Mouse (Mus musculus): Measurements from ENCODE around the gene Fam198b. TPM values are rescaled to one million over a fixed set of nuclear protein-coding genes. Genes with fewer than 3 reads are reported as not detected.

Fam198b gene
- total and polyA plus RNA-seq, 3 experiments = 1.5 to 3.1 TPM; not detected in 1

DNA sequence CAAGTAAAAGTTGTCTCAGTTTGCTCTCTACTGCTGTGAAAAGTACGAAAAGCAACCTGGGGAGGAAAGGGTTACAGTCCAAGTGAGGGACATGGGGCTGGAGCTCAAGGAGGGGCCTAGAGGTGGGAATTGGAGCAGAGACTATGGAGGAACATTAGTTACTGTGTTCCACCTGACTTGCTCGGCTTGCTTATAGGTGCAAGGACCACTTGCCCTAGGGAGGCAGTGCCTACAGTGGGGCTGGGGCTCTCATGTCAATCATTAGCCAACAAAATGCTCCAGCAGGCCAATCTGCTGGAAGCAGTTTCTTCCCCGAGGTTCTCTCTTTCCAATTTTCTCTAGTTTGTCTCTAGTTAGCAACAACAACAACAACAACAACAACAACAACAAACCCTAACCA lies 6.0 kb upstream of the Fam198b start:
- Histone ChIP-seq H3K79me2 (ENCODE audit: control insufficient read depth, insufficient read depth, low read length, poor library complexity) (no peaks in the 10 kb centered on the region), H3K4me1 (ENCODE audit: control insufficient read depth in 1 of 2, insufficient read depth in 2 of 2, low read length in 2 of 2) (no peaks in the 10 kb centered on the region), H3K27me3 (ENCODE audit: control insufficient read depth in 1 of 2, insufficient read depth in 2 of 2, low read length in 2 of 2) (peaks cover 7 to 13% of the 10 kb centered on the region in 2 experiments), H3K9ac (ENCODE audit: control insufficient read depth, low read depth, low read length, poor library complexity, severe bottlenecking) (no peak overlapping the region), H3K27ac (ENCODE audit: control insufficient read depth, low read depth, low read length) (no peak overlapping the region), H3K9me3 (replicated peaks; ENCODE audit: insufficient read depth, low read length) (no peaks in the 10 kb centered on the region), H3K4me3 (ENCODE audit: control insufficient read depth in 1 of 2, insufficient read depth in 1 of 2, low read depth in 2 of 2, low read length in 2 of 2) (no peak overlapping the region), H3K36me3 (ENCODE audit: control insufficient read depth in 1 of 2, insufficient read depth in 2 of 2, low read length in 2 of 2) (no peaks in the 10 kb centered on the region)
- no peak for TF ChIP-seq ETS1 (IDR thresholded peaks at IDR 0.05; ENCODE audit: low read depth, low read length)
- no peak for TF ChIP-seq KAT2A (conservative IDR thresholded peaks at IDR 0.05; ENCODE audit: low read depth, low read length)
- no peak for TF ChIP-seq MAFK (IDR thresholded peaks at IDR 0.05; ENCODE audit: borderline replicate concordance, low read depth, low read length)
- TF ChIP-seq HCFC1 (IDR thresholded peaks at IDR 0.05; ENCODE audit: low read depth, low read length) = no peak
- TF ChIP-seq UBTF (IDR thresholded peaks at IDR 0.05; ENCODE audit: borderline replicate concordance, insufficient read depth, low read depth, low read length) = no peak
- TF ChIP-seq BHLHE40 (IDR thresholded peaks at IDR 0.05; ENCODE audit: borderline replicate concordance, low read depth, low read length) = no peak
- TF ChIP-seq TAL1 (IDR thresholded peaks at IDR 0.05; ENCODE audit: low read length) = no peak
- no peak for DNase-seq (ENCODE audit: low read depth, low spot score)

DNA sequence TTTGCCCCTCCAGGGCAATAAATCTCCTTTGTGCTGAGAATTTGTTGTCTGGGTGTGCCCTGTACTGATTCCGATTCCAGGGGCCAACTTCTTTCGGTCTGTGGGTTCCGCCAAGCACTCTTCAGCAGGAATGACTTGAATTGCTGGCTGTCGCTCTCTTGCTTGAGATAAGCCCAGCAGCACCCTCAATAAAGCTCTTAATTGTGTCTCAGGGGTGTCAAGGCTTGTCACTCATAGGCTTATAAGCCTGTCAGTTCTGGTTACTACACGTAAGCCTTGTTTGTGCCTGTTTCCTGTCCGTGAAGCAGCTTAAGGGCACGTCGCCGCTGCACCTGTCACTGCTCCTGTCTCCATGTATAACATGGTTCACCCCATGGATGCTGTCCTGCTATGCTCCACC lies 5.1 kb upstream of the Fam198b start:
- no peak for TF ChIP-seq UBTF (IDR thresholded peaks at IDR 0.05; ENCODE audit: borderline replicate concordance, insufficient read depth, low read depth, low read length)
- TF ChIP-seq E2F4 (IDR thresholded peaks at IDR 0.05; ENCODE audit: borderline replicate concordance, low read depth, low read length) = no peak
- TF ChIP-seq USF1 (IDR thresholded peaks at IDR 0.05; ENCODE audit: low read depth, low read length) = no peak
- no peak for TF ChIP-seq POLR2AphosphoS5 (IDR thresholded peaks at IDR 0.05; ENCODE audit: borderline replicate concordance, low read depth, low read length)
- no peak for TF ChIP-seq POLR2A (IDR thresholded peaks at IDR 0.05; ENCODE audit: control insufficient read depth in 1 of 2, insufficient read depth in 1 of 2, low read depth in 1 of 2, low read length in 2 of 2, poor library complexity in 1 of 2)
- TF ChIP-seq ZC3H11A (IDR thresholded peaks at IDR 0.05; ENCODE audit: low read depth, low read length) = no peak
- TF ChIP-seq SIN3A (IDR thresholded peaks at IDR 0.05; ENCODE audit: low read length) = no peak
- TF ChIP-seq MAFK (IDR thresholded peaks at IDR 0.05; ENCODE audit: borderline replicate concordance, low read depth, low read length) = no peak
- H3K27ac ChIP-seq (ENCODE audit: control insufficient read depth, low read depth, low read length) = no peak overlapping the region

DNA sequence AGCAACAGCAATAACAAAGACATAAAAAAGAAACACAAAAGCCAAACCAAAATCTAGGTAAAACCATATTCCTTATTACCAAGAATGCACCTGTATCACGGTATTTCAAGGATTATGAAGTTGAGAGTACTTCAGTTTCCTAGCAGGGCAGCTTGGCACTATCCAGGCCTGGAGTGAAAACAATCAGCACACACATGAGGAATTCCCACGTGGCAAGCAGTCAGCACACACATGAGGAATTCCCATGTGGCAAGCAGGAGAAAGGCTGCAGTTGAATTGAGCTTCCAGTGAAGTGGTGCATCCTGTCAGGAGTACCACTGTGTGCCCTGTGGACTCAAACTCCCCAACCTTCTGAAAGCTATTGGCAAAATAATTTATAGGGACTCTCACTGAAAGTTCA lies 2.7 kb upstream of the Fam198b start:
- no peaks in the 10 kb centered on the region for H3K9me3 ChIP-seq (replicated peaks; ENCODE audit: insufficient read depth, low read length)
- peaks cover 0 to 7% of the 10 kb centered on the region in 2 experiments; a peak in 3 of 4 replicates for H3K4me1 ChIP-seq (ENCODE audit: control insufficient read depth in 1 of 2, insufficient read depth in 2 of 2, low read length in 2 of 2)
- no peak overlapping the region for H3K27ac ChIP-seq (ENCODE audit: control insufficient read depth, low read depth, low read length)
- H3K79me2 ChIP-seq (ENCODE audit: control insufficient read depth, insufficient read depth, low read length, poor library complexity) = peaks cover 1% of the 10 kb centered on the region; the same call in 1 of the 2 replicates
- peaks cover 0 to 5% of the 10 kb centered on the region in 2 experiments; a peak in 1 of 4 replicates for H3K36me3 ChIP-seq (ENCODE audit: control insufficient read depth in 1 of 2, insufficient read depth in 2 of 2, low read length in 2 of 2)
- no peak for DNase-seq (ENCODE audit: low read depth, low spot score)
- no peak overlapping the region for H3K9ac ChIP-seq (ENCODE audit: control insufficient read depth, low read depth, low read length, poor library complexity, severe bottlenecking)
- H3K27me3 ChIP-seq (ENCODE audit: control insufficient read depth in 1 of 2, insufficient read depth in 2 of 2, low read length in 2 of 2) = peaks cover 2 to 3% of the 10 kb centered on the region in 2 experiments
- TF ChIP-seq ZMIZ1 (IDR thresholded peaks at IDR 0.05; ENCODE audit: low read depth, low read length) (no peak), ZC3H11A (IDR thresholded peaks at IDR 0.05; ENCODE audit: low read depth, low read length) (no peak), TBP (IDR thresholded peaks at IDR 0.05; ENCODE audit: low read depth, low read length) (no peak), SMC3 (IDR thresholded peaks at IDR 0.05; ENCODE audit: low read depth, low read length) (no peak), RCOR1 (IDR thresholded peaks at IDR 0.05; ENCODE audit: low read depth, low read length) (no peak), RAD21 (IDR thresholded peaks at IDR 0.05; ENCODE audit: low read depth, low read length) (no peak), ZNF384 (IDR thresholded peaks at IDR 0.05; ENCODE audit: low read depth, low read length) (no peak), KAT2A (conservative IDR thresholded peaks at IDR 0.05; ENCODE audit: low read depth, low read length) (no peak), CHD2 (IDR thresholded peaks at IDR 0.05; ENCODE audit: low read length) (no peak), CTCF (IDR thresholded peaks at IDR 0.05 in 2 of 3, conservative IDR thresholded peaks at IDR 0.05 in 1 of 3; ENCODE audit: control insufficient read depth in 1 of 3, insufficient read depth in 1 of 3, low read depth in 2 of 3, low read length in 3 of 3, poor library complexity in 1 of 3, severe bottlenecking in 1 of 3) (no peak), MEF2A (IDR thresholded peaks at IDR 0.05; ENCODE audit: extremely low read depth, insufficient replicate concordance, low read depth, low read length, poor library complexity, severe bottlenecking) (no peak), GATA1 (IDR thresholded peaks at IDR 0.05; ENCODE audit: low read depth, low read length) (no peak), UBTF (IDR thresholded peaks at IDR 0.05; ENCODE audit: borderline replicate concordance, insufficient read depth, low read depth, low read length) (no peak), MYB (IDR thresholded peaks at IDR 0.05; ENCODE audit: low read depth, low read length) (no peak), NRF1 (IDR thresholded peaks at IDR 0.05; ENCODE audit: insufficient read depth, low read depth, low read length, poor library complexity, severe bottlenecking) (no peak)
- no peak overlapping the region for H3K4me3 ChIP-seq (ENCODE audit: control insufficient read depth in 1 of 2, insufficient read depth in 1 of 2, low read depth in 2 of 2, low read length in 2 of 2)

More for the DNA sequence above, 5.1 kb upstream of the Fam198b start:
- H3K9me3 ChIP-seq (replicated peaks; ENCODE audit: insufficient read depth, low read length) = no peaks in the 10 kb centered on the region
- H3K4me3 ChIP-seq (ENCODE audit: control insufficient read depth in 1 of 2, insufficient read depth in 1 of 2, low read depth in 2 of 2, low read length in 2 of 2) = no peak overlapping the region
- DNase-seq (ENCODE audit: low read depth, low spot score) = no peak
- H3K27me3 ChIP-seq (ENCODE audit: control insufficient read depth in 1 of 2, insufficient read depth in 2 of 2, low read length in 2 of 2) = peaks cover 4 to 11% of the 10 kb centered on the region in 2 experiments
- no peaks in the 10 kb centered on the region for H3K79me2 ChIP-seq (ENCODE audit: control insufficient read depth, insufficient read depth, low read length, poor library complexity)
- H3K9ac ChIP-seq (ENCODE audit: control insufficient read depth, low read depth, low read length, poor library complexity, severe bottlenecking) = no peak overlapping the region
- no peaks in the 10 kb centered on the region; a peak in 1 of 4 replicates for H3K4me1 ChIP-seq (ENCODE audit: control insufficient read depth in 1 of 2, insufficient read depth in 2 of 2, low read length in 2 of 2)
- no peaks in the 10 kb centered on the region for H3K36me3 ChIP-seq (ENCODE audit: control insufficient read depth in 1 of 2, insufficient read depth in 2 of 2, low read length in 2 of 2)

All from MEL (cell line).